Mouse (Mus musculus) naive thymus-derived CD4-positive, alpha-beta T cell, adult 2 months (primary cell): Measurements from ENCODE around the gene Neurl3.

Source experiments
- DNase-seq: peaks from one replicate; pipeline ENCODE4 v3.0.0-alpha.2; 2011; ENCODE audit warnings: low read depth

Gene Neurl3

DNA sequence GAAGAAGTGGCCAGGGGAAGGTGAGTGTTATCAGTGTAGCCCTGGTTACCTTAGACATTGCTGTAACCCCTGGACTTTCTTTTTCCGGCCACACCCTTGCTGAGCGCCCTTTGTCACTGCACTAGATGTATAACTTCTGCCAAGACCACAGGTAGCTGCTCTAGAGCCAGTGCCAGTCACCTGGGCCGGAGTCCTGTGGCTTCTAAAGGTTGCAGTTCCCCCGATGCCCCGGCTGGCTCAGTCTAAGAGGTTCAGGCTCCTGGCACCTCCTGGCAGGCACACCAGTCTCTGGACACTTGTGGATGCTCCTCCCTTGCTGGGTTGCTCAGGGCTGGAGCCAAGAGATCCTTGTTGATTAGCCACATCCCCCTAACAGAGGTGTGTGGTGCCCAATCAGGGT lies at the start of gene Neurl3:
Gene Neurl3, minus strand, starts transcription at position 225 of the 400 bp plus-strand sequence.
- DNase-seq: peak; percentile 57

DNA sequence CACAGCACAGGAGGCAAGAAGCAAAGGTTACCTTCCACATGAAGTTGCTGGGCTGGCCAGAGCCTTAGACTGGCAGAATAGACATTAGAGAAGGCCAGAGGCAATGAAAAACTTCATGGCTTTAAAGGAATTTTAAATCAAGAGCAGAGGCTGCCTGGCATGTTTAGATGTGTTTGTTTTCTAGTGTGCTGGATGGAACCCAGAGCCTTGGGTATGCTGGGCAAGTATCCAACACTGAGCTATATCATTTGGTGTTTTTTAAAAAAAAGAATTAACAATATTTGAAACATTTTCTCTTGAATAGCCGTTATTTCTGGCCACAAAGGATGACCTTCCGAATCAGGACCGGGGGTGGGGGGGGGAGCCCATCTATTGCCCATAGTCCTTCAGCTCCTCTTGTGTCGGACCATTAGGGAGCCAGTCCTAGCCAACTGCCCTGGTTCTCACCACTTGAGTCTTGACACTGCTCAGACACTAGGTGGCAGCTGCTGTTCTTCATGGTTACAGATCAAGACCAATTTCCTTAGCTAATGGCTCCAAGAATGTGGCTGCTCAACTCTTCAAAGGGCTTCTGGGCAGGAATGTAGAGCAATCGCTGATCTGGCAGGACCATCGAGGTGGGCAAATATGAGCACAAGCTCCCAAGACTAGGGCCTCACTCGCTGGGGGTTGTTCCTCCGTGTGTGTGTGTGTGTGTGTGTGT lies 49.4 kb upstream of the Neurl3 start:
- DNase-seq: peak; percentile 54

DNA sequence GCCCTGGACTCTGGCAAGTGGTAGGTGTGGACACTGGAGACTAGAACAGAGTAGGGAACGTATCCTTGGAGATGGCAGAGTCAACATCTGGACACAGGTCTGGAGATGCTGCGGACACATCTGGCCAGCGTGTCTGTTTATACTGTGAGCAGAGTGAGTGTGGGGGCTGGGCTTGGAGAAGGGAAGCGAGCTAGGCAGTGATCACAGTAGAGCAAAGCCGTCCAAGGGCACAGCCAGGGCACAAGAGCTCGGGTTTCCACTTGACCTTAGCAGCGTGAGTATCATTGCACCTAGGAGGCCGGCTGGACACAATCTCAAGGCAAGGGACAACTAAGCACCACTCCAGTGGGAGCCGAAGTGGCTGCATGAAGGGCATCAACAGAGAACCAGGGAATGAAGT lies 48.6 kb upstream of the Neurl3 start:
- DNase-seq: no peak

GRCm38 (mm10) chr1:36321829-36322573 lies 47.5 kb upstream of the Neurl3 start:
- peak; percentile 51 for DNase-seq

GRCm38 (mm10) chr1:36321164-36321563 lies 46.7 kb upstream of the Neurl3 start:
- DNase-seq: no peak

- no peak for DNase-seq
These were observed 41.3 kb upstream of the Neurl3 start for GRCm38 (mm10) chr1:36315776-36316100.

- no peak for DNase-seq
These were observed 40.7 kb upstream of the Neurl3 start for GRCm38 (mm10) chr1:36314959-36315775.

DNA sequence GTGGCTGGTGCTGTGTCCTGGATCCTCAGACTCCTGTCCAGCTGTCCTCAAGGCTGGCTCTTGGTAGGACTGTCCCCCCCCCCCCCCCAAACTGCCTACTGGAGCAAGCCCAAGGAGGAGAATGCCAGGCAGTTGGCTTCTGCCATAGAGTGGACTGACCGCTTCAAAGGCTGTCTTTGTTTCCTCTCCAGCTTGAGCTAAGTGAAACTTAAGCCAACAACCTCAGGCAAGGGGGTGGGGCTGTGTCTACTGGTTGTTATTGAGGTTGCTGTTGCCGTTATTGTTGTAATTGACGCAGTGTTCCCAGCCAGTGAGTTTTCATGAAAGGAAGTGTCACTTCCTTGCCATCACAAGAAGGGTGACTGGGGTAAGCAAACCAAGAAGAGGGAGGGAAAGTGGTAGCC lies 35.0 kb upstream of the Neurl3 start:
- peak; percentile 90 for DNase-seq

GRCm38 (mm10) chr1:36308966-36309475 lies 34.5 kb upstream of the Neurl3 start:
- peak; percentile 66 for DNase-seq

GRCm38 (mm10) chr1:36308451-36308901 lies 34.0 kb upstream of the Neurl3 start:
- peak; percentile 62 for DNase-seq

- peak; percentile 96 for DNase-seq
These were observed 33.2 kb upstream of the Neurl3 start, which contains the start of gene Arid5a for GRCm38 (mm10) chr1:36307495-36308280. TSS of gene Arid5a (plus strand) at chr1:36307733.

GRCm38 (mm10) chr1:36307121-36307494 lies 32.6 kb upstream of the Neurl3 start:
- DNase-seq: no peak

GRCm38 (mm10) chr1:36306120-36306519 lies 31.6 kb upstream of the Neurl3 start:
- no peak for DNase-seq

- DNase-seq: no peak
These were observed 30.3 kb upstream of the Neurl3 start for GRCm38 (mm10) chr1:36304764-36305163.

DNA sequence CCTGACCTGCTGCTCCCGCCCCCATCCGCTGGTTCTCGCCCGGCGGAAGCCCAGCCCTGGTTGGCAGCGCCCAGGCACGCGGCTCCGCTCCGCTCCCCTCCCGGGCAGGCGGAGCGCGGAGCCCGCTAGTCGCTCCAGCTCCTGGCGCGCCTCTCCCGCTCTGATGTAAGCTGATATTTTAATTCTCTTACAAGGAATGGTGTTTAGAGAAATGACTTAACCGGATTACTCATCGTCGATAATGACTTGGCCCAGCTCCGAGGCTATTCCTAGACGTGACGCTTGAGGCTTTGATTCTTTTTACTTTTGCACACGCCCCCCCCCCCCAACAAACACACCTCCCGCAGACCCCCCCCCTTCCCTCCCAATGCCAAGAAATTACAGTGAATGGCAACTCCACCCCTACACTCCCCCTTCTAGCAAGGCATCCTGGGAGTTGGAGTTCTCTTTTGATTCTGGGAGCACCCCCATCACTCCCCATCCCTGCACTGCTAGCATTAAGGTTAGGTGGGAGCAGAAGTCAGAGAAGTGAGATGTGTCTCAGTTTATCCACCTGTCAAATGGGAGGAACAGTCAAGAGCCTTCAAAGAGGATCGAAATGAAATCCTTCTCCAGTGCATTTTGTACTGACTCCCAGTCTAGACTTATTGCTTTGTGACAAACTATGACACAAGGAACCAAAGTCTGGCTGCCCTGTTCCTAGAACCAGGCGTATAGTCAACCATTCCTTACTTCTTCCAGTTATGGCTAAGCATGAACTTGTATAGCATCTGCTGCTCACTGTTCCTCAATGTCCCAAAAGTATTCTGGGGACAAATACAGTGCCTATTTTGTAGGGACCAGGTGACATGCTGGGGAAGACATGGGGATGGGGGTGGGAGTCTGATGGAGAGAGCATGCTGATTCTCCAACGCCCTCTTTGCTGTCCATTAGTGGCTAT lies 29.2 kb upstream of the Neurl3 start:
- DNase-seq: peak; percentile 62

- DNase-seq: no peak
These were observed 28.5 kb upstream of the Neurl3 start for GRCm38 (mm10) chr1:36302957-36303356.

DNA sequence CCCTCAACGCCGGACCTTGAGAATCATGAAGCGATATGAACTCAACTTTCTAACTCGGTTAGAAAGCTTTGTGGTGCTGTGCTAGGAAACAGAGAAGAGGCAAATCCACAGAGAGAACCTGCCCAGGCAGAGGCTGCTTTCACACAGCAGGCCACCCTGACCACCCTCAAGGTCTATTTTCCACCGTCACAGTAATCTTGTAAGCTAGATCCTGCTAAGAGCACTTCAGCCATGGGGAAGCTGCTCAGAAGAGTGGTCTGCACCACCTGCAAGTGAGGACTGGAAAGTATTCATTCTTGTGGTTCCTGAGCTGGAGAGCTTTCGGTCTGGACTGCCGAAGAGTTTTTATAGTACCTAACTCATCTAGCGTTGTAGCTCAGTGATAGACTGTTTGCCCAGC lies 27.8 kb upstream of the Neurl3 start:
- no peak for DNase-seq

GRCm38 (mm10) chr1:36300486-36300885 lies 26.0 kb upstream of the Neurl3 start:
- no peak for DNase-seq

- DNase-seq: no peak
These were observed 25.2 kb upstream of the Neurl3 start for GRCm38 (mm10) chr1:36299676-36300075.

GRCm38 (mm10) chr1:36299126-36299525 lies 24.6 kb upstream of the Neurl3 start:
- no peak for DNase-seq
